8 mouse cellular contexts compared by ENCODE assay signal in genomic region chr11:109361631-109362462, GRCm38 (mm10). TPM values are rescaled to one million over a fixed set of nuclear protein-coding genes. Genes with fewer than 3 reads are reported as not detected.
DNase-seq lines count a peak whose midpoint lies in the region; ATAC-seq lines count a peak whose summit lies in the region.

No protein-coding gene starts in this region.

- peak overlapping the region; percentile 93 for H3K4me3 ChIP-seq in forebrain, embryonic 13.5 days
- H3K4me3 ChIP-seq in hindbrain, embryonic 16.5 days (ENCODE audit: low read length) = peak overlapping the region; percentile 91
- H3K4me3 ChIP-seq in liver, embryonic 16.5 days (ENCODE audit: low read depth, low read length) = peak overlapping the region; percentile 73
- H3K4me3 ChIP-seq in neural tube, embryonic 14.5 days (ENCODE audit: low read depth, low read length) = peak overlapping the region; percentile 87

- WGBS in forebrain, embryonic 13.5 days = 7% methylated on average over 27 of the region's 27 CpGs
- WGBS in hindbrain, embryonic 16.5 days = 8% methylated on average over 27 of the region's 27 CpGs
- 2% methylated on average over 27 of the region's 27 CpGs for WGBS in liver, embryonic 16.5 days (ENCODE audit: insufficient replicate concordance)
- WGBS in neural tube, embryonic 14.5 days = 10% methylated on average over 27 of the region's 27 CpGs

- DNase-seq in cerebellum, adult 11-12 months = peak; percentile 58
- no peak for DNase-seq in cerebellum, adult 8-10 months
- no peak for DNase-seq in left cerebral cortex, postnatal 25 days (ENCODE audit: low spot score in 2 of 2)

- H3K9ac ChIP-seq in forebrain, embryonic 13.5 days = peak overlapping the region; percentile 70
- H3K9ac ChIP-seq in hindbrain, embryonic 16.5 days (ENCODE audit: low read depth, low read length) = peak overlapping the region; percentile 89
- peak overlapping the region; percentile 86 for H3K9ac ChIP-seq in liver, embryonic 16.5 days (ENCODE audit: low read depth, low read length)
- H3K9ac ChIP-seq in neural tube, embryonic 14.5 days (replicated peaks; ENCODE audit: low read depth, low read length) = peak overlapping the region; percentile 88

- intact Hi-C loops in left cerebral cortex, postnatal 25 days (cut with DNase I) = loop anchor here (5.0 kb wide), 2 partner anchors 65 to 110 kb away; partner anchors contain the start of genes Amz2, Arsg and Slc16a6

- H3K4me1 ChIP-seq in forebrain, embryonic 13.5 days = peaks cover 83% of the 10 kb centered on the region
- peaks cover 32% of the 10 kb centered on the region for H3K4me1 ChIP-seq in hindbrain, embryonic 16.5 days (ENCODE audit: control insufficient read depth, insufficient read depth, low read depth, low read length)
- peaks cover 35% of the 10 kb centered on the region for H3K4me1 ChIP-seq in liver, embryonic 16.5 days (ENCODE audit: control insufficient read depth, low read depth, low read length)
- peaks cover 36% of the 10 kb centered on the region for H3K4me1 ChIP-seq in neural tube, embryonic 14.5 days (ENCODE audit: control insufficient read depth, insufficient read depth, low read length)

- H3K36me3 ChIP-seq in forebrain, embryonic 13.5 days (ENCODE audit: poor library complexity, severe bottlenecking) = peaks cover 15% of the 10 kb centered on the region
- 0 out of 2 replicates have a peak, but pooled peaks cover under 1% of the 10 kb centered on the region for H3K36me3 ChIP-seq in hindbrain, embryonic 16.5 days (ENCODE audit: control insufficient read depth, insufficient read depth, low read length)
- peaks cover 6% of the 10 kb centered on the region; the same call in 1 of the 2 replicates for H3K36me3 ChIP-seq in liver, embryonic 16.5 days (ENCODE audit: control insufficient read depth, insufficient read depth)
- peaks cover 3% of the 10 kb centered on the region; the same call in 1 of the 2 replicates for H3K36me3 ChIP-seq in neural tube, embryonic 14.5 days (ENCODE audit: control insufficient read depth, insufficient read depth, low read length)

- ATAC-seq in activated CD4-positive, CD25-positive, alpha-beta regulatory T cell, adult 4 months = peak; percentile 37
- peak; percentile 55 for ATAC-seq in forebrain, embryonic 13.5 days
- ATAC-seq in hindbrain, embryonic 16.5 days = peak; percentile 32
- ATAC-seq in liver, embryonic 16.5 days (ENCODE audit: low read depth) = peak; percentile 4
- ATAC-seq in neural tube, embryonic 14.5 days (ENCODE audit: low read depth) = peak; percentile 37

- peaks cover 9% of the 10 kb centered on the region; the same call in 1 of the 2 replicates for H3K27me3 ChIP-seq in forebrain, embryonic 13.5 days
- H3K27me3 ChIP-seq in hindbrain, embryonic 16.5 days (replicated peaks; ENCODE audit: control insufficient read depth, insufficient read depth, low read length) = no peaks in the 10 kb centered on the region
- no peaks in the 10 kb centered on the region for H3K27me3 ChIP-seq in liver, embryonic 16.5 days (ENCODE audit: control insufficient read depth, insufficient read depth, low read depth, low read length)
- no peaks in the 10 kb centered on the region for H3K27me3 ChIP-seq in neural tube, embryonic 14.5 days (ENCODE audit: control insufficient read depth, insufficient read depth, low read length)

- no peaks in the 10 kb centered on the region for H3K9me3 ChIP-seq in forebrain, embryonic 13.5 days (replicated peaks)
- H3K9me3 ChIP-seq in hindbrain, embryonic 16.5 days (ENCODE audit: control insufficient read depth, low read length) = no peaks in the 10 kb centered on the region
- H3K9me3 ChIP-seq in liver, embryonic 16.5 days (replicated peaks; ENCODE audit: control insufficient read depth, low read length) = no peaks in the 10 kb centered on the region
- no peaks in the 10 kb centered on the region for H3K9me3 ChIP-seq in neural tube, embryonic 14.5 days (ENCODE audit: control insufficient read depth, low read length)

- H3K4me2 ChIP-seq in forebrain, embryonic 13.5 days = peak overlapping the region; percentile 78
- H3K4me2 ChIP-seq in hindbrain, embryonic 16.5 days (ENCODE audit: low read length) = peak overlapping the region; percentile 67
- H3K4me2 ChIP-seq in liver, embryonic 16.5 days (ENCODE audit: low read depth, low read length) = peak overlapping the region; percentile 92
- peak overlapping the region; percentile 69 for H3K4me2 ChIP-seq in neural tube, embryonic 14.5 days (ENCODE audit: low read depth, low read length)

- 0 out of 2 replicates have a peak overlapping the region, but pooled peaks have one; percentile 10 for H3K27ac ChIP-seq in forebrain, embryonic 13.5 days
- H3K27ac ChIP-seq in hindbrain, embryonic 16.5 days (ENCODE audit: low read depth, low read length) = peak overlapping the region; percentile 97
- peak overlapping the region; percentile 81 for H3K27ac ChIP-seq in liver, embryonic 16.5 days (ENCODE audit: low read length)
- H3K27ac ChIP-seq in neural tube, embryonic 14.5 days (ENCODE audit: low read depth, low read length) = peak overlapping the region; percentile 4; the same call in 1 of the 2 replicates

RNA-seq across cellular contexts. Expression of gene Gna13, which starts 0.8 kb away (rescaled TPM):
- polyA plus RNA-seq in activated CD4-positive, CD25-positive, alpha-beta regulatory T cell, adult 4 months (2017; shearing (Covaris generic)) = 10 to 100 TPM; 56.6 to 64.4 TPM
- 16.3 and 16.8 TPM in 2 replicates for polyA plus RNA-seq in forebrain, embryonic 13.5 days (2015; fragmentation: Nextera tagmentation; extraction: Ambion mirVana)
- 20.5 and 21.3 TPM in 2 replicates for polyA plus RNA-seq in hindbrain, embryonic 16.5 days (2015; fragmentation: Nextera tagmentation; extraction: Ambion mirVana)
- 14.1 and 15.6 TPM in 2 replicates for polyA plus RNA-seq in liver, embryonic 16.5 days (2015; fragmentation: Nextera tagmentation; extraction: Ambion mirVana)
- polyA plus RNA-seq in neural tube, embryonic 14.5 days (2014; fragmentation: Nextera tagmentation; extraction: Ambion mirVana) = 23.0 and 23.2 TPM in 2 replicates
- total RNA-seq in left cerebral cortex, postnatal 25 days (2021) = 10 to 100 TPM; 41.9 to 47.7 TPM

RNA-seq across cellular contexts. Expression of gene 9930022D16Rik, which starts 51.9 kb away (rescaled TPM):
- polyA plus RNA-seq in activated CD4-positive, CD25-positive, alpha-beta regulatory T cell, adult 4 months (2017; shearing (Covaris generic)) = under 1 TPM; 0.17 to 0.40 TPM
- polyA plus RNA-seq in forebrain, embryonic 13.5 days (2015; fragmentation: Nextera tagmentation; extraction: Ambion mirVana) = not detected in 2 replicates
- polyA plus RNA-seq in hindbrain, embryonic 16.5 days (2015; fragmentation: Nextera tagmentation; extraction: Ambion mirVana) = 0.07 TPM in 1 of 2 replicates, not detected in the other
- polyA plus RNA-seq in liver, embryonic 16.5 days (2015; fragmentation: Nextera tagmentation; extraction: Ambion mirVana) = not detected in 2 replicates
- polyA plus RNA-seq in neural tube, embryonic 14.5 days (2014; fragmentation: Nextera tagmentation; extraction: Ambion mirVana) = not detected in 2 replicates
- total RNA-seq in left cerebral cortex, postnatal 25 days (2021) = not detected

Comparison
In these comparisons a context has a peak if more than half of its experiments do, and no peak if none do; other contexts are left out.
1. ATAC-seq: peak in every context shown above with its lines; median percentile 55 in forebrain, embryonic 13.5 days; 37 in activated CD4-positive, CD25-positive, alpha-beta regulatory T cell, adult 4 months; 37 in neural tube, embryonic 14.5 days; 32 in hindbrain, embryonic 16.5 days; 4 in liver, embryonic 16.5 days.
2. H3K27ac ChIP-seq: peak in every context shown above with its lines; median percentile 97 in hindbrain, embryonic 16.5 days; 81 in liver, embryonic 16.5 days; 10 in forebrain, embryonic 13.5 days; 4 in neural tube, embryonic 14.5 days.